Mouse (Mus musculus) C2C12 (cell line): ENCODE measurements at regions not wholly inside any gene's neighbourhood (a gene's known extent, or its start where the extent isn't known, plus 50 kb on each side); places are given as distances from the start of the nearest gene placed in this dataset.

Source experiments
- H3K27me3 ChIP-seq: one replicate; pipeline ENCODE4 v1.6.1; 2011; ENCODE audit not compliant: control insufficient read depth, insufficient read depth, insufficient read length
- H3K36me3 ChIP-seq: one replicate; pipeline ENCODE4 v1.6.1; 2011; ENCODE audit not compliant: control insufficient read depth, insufficient read depth
- H3K4me3 ChIP-seq: one replicate; pipeline ENCODE4 v1.5.1; 2011; ENCODE audit warnings: mild to moderate bottlenecking, control low read depth; ENCODE audit not compliant: poor library complexity, insufficient read depth, severe bottlenecking
- H3K79me2 ChIP-seq: one replicate; pipeline ENCODE4 v1.6.1; 2011; ENCODE audit not compliant: control insufficient read depth, insufficient read depth
- H3K79me3 ChIP-seq: one replicate; pipeline ENCODE4 v1.6.1; 2011; ENCODE audit warnings: low read depth, control low read depth
- H3ac ChIP-seq: one replicate; pipeline ENCODE3; 2011; ENCODE audit warnings: low read depth; ENCODE audit not compliant: control insufficient read depth, insufficient read length
- CEBPB ChIP-seq: IDR thresholded peaks from one replicate; pipeline ENCODE4 v1.6.1; 2011; ENCODE audit warnings: low read depth, mild to moderate bottlenecking, control low read depth, moderate library complexity
- CTCF ChIP-seq: IDR thresholded peaks from one replicate; pipeline ENCODE4 v1.5.1; 2011; ENCODE audit not compliant: control insufficient read depth, insufficient read depth, insufficient read length
- FOSL1 ChIP-seq: IDR thresholded peaks from one replicate; pipeline ENCODE4 v1.8.0; 2011; ENCODE audit warnings: mild to moderate bottlenecking, low read length; ENCODE audit not compliant: poor library complexity, insufficient read depth, severe bottlenecking
- MAX ChIP-seq: IDR thresholded peaks from one replicate; pipeline ENCODE4 v1.6.1; 2011; ENCODE audit warnings: mild to moderate bottlenecking, control low read depth
- MYOD1 ChIP-seq: IDR thresholded peaks from one replicate; pipeline ENCODE4 v1.6.1; 2011; ENCODE audit warnings: low read depth; ENCODE audit not compliant: control insufficient read depth, insufficient read length
- MYOG ChIP-seq: IDR thresholded peaks from one replicate; pipeline ENCODE4 v1.6.1; 2011; ENCODE audit not compliant: control insufficient read depth, insufficient read length; ENCODE audit errors: extremely low read depth
- USF1 ChIP-seq: IDR thresholded peaks from one replicate; pipeline ENCODE4 v1.6.1; 2011; ENCODE audit warnings: low read depth, mild to moderate bottlenecking, control low read depth, moderate library complexity

GRCm38 (mm10) chr11:112473681-112474080 lies 308.3 kb upstream of the Sox9 start:
- Histone ChIP-seq H3K27me3 (no peaks in the 10 kb centered on the region), H3K36me3 (no peaks in the 10 kb centered on the region), H3K79me3 (no peaks in the 10 kb centered on the region), H3ac (no peak overlapping the region), H3K79me2 (no peaks in the 10 kb centered on the region), H3K4me3 (no peak overlapping the region)
- TF ChIP-seq MYOD1 (no peak), CTCF (no peak), FOSL1 (no peak), CEBPB (no peak), MYOG (no peak), USF1 (no peak), MAX (no peak)

- no peak overlapping the region for H3ac ChIP-seq
- no peak overlapping the region for H3K4me3 ChIP-seq
- H3K27me3 ChIP-seq, result no peaks in the 10 kb centered on the region
- TF ChIP-seq MYOD1 (no peak), CTCF (no peak), FOSL1 (no peak), CEBPB (no peak), MAX (no peak), MYOG (no peak), USF1 (no peak)
- no peaks in the 10 kb centered on the region for H3K36me3 ChIP-seq
- H3K79me3 ChIP-seq, result no peaks in the 10 kb centered on the region
- no peaks in the 10 kb centered on the region for H3K79me2 ChIP-seq
These were observed 301.7 kb upstream of the Sox9 start for GRCm38 (mm10) chr11:112480360-112480759.

- H3K4me3 ChIP-seq, result no peak overlapping the region
- H3K79me2 ChIP-seq, result no peaks in the 10 kb centered on the region
- H3ac ChIP-seq, result no peak overlapping the region
- H3K27me3 ChIP-seq, result no peaks in the 10 kb centered on the region
- H3K79me3 ChIP-seq, result no peaks in the 10 kb centered on the region
- no peaks in the 10 kb centered on the region for H3K36me3 ChIP-seq
- TF ChIP-seq MYOG (no peak), CTCF (no peak), USF1 (no peak), MAX (no peak)
These were observed 280.2 kb upstream of the Sox9 start for GRCm38 (mm10) chr11:112501781-112502180.

GRCm38 (mm10) chr11:112519076-112519475 lies 262.9 kb upstream of the Sox9 start:
- TF ChIP-seq FOSL1 (no peak), USF1 (no peak), MYOD1 (no peak), MYOG (no peak), CEBPB (no peak), CTCF (no peak)
- Histone ChIP-seq H3K27me3 (no peaks in the 10 kb centered on the region), H3K79me2 (no peaks in the 10 kb centered on the region), H3K4me3 (no peak overlapping the region), H3ac (no peak overlapping the region), H3K79me3 (no peaks in the 10 kb centered on the region), H3K36me3 (no peaks in the 10 kb centered on the region)

- TF ChIP-seq CEBPB, result no peak
- TF ChIP-seq FOSL1, result no peak
- TF ChIP-seq MAX, result no peak
- no peak for TF ChIP-seq MYOD1
- no peak for TF ChIP-seq USF1
- TF ChIP-seq MYOG, result no peak
- no peak for TF ChIP-seq CTCF
- no peaks in the 10 kb centered on the region for H3K27me3 ChIP-seq
- no peaks in the 10 kb centered on the region for H3K79me2 ChIP-seq
- H3ac ChIP-seq, result no peak overlapping the region
- no peaks in the 10 kb centered on the region for H3K79me3 ChIP-seq
- no peak overlapping the region for H3K4me3 ChIP-seq
- H3K36me3 ChIP-seq, result no peaks in the 10 kb centered on the region
These were observed 257.0 kb upstream of the Sox9 start for GRCm38 (mm10) chr11:112524983-112525382.

- Histone ChIP-seq H3K79me2 (no peaks in the 10 kb centered on the region), H3ac (no peak overlapping the region), H3K79me3 (no peaks in the 10 kb centered on the region), H3K27me3 (no peaks in the 10 kb centered on the region), H3K36me3 (no peaks in the 10 kb centered on the region), H3K4me3 (no peak overlapping the region)
- TF ChIP-seq USF1 (no peak), MAX (no peak), FOSL1 (no peak), CTCF (no peak), MYOG (no peak), CEBPB (no peak), MYOD1 (no peak)
These were observed 239.5 kb upstream of the Sox9 start for GRCm38 (mm10) chr11:112542573-112542972.
